Mouse (Mus musculus) cortical plate, adult 2 months (tissue): ENCODE data around the gene Ablim1.

Source experiments
- CTCF ChIP-seq: fragments of 200-500 bp; IDR thresholded peaks from 2 replicates; pipeline ENCODE4 v1.5.1; 2011; ENCODE audit warnings: mild to moderate bottlenecking, control low read depth, low read length; ENCODE audit not compliant: insufficient read depth; ENCODE audit errors: extremely low read depth
- POLR2A ChIP-seq: fragments of 200-500 bp; IDR thresholded peaks from 2 replicates; pipeline ENCODE4 v1.6.1; 2011; ENCODE audit warnings: mild to moderate bottlenecking, low read length, control low read depth; ENCODE audit not compliant: insufficient read depth; ENCODE audit errors: extremely low read depth

- TF ChIP-seq CTCF: no peak
- no peak for TF ChIP-seq POLR2A
Observed at GRCm38 (mm10) chr19:57014808-57015207, 299.9 kb downstream of the Ablim1 start.
